Mouse (Mus musculus): ENCODE measurements around the gene Atrnl1. TPM values are rescaled to one million over a fixed set of nuclear protein-coding genes. Genes with fewer than 3 reads are reported as not detected.

The Atrnl1 gene
- polyA plus RNA-seq, 1 experiment from 2014 or later, result 8.9 TPM

Small RNA genes lying within 50 kb of the gene (microRNA-seq; reads per million reads assigned to microRNA genes)
- not detected for gene Mir5623

Other genes with a start within 250 kb of the Atrnl1 start
- gene Trub1, start 158.1 kb upstream of the Atrnl1 start, polyA plus RNA-seq (2015; fragmentation: Nextera tagmentation; extraction: Ambion mirVana), result 25.8 and 26.6 TPM in 2 replicates

Measured in kidney, embryonic 16.5 days (tissue).